Mouse (Mus musculus) embryonic fibroblast, embryonic 13.5 days (primary cell): ENCODE data around the gene Nhsl2.

Source experiments
- CTCF ChIP-seq: IDR thresholded peaks from 2 replicates; pipeline ENCODE4 v1.5.1; 2011; ENCODE audit warnings: mild to moderate bottlenecking, control low read depth, low read length, moderate library complexity, borderline replicate concordance; ENCODE audit not compliant: insufficient read depth
- POLR2A ChIP-seq: IDR thresholded peaks from 2 replicates; pipeline ENCODE4 v1.6.1; 2011; ENCODE audit warnings: low read depth, mild to moderate bottlenecking, control low read depth, low read length, moderate library complexity

GRCm38 (mm10) chrX:101996726-101997125 lies 147.5 kb downstream of the Nhsl2 start:
- TF ChIP-seq CTCF = no peak
- no peak for TF ChIP-seq POLR2A
